Mouse (Mus musculus) cortical plate, adult 2 months (tissue): Measurements from ENCODE around the gene Scap.

Experiments
- CTCF ChIP-seq: fragments of 200-500 bp; IDR thresholded peaks from 2 replicates; pipeline ENCODE4 v1.5.1; 2011; ENCODE audit warnings: mild to moderate bottlenecking, control low read depth, low read length; ENCODE audit not compliant: insufficient read depth; ENCODE audit errors: extremely low read depth
- POLR2A ChIP-seq: fragments of 200-500 bp; IDR thresholded peaks from 2 replicates; pipeline ENCODE4 v1.6.1; 2011; ENCODE audit warnings: mild to moderate bottlenecking, low read length, control low read depth; ENCODE audit not compliant: insufficient read depth; ENCODE audit errors: extremely low read depth

DNA sequence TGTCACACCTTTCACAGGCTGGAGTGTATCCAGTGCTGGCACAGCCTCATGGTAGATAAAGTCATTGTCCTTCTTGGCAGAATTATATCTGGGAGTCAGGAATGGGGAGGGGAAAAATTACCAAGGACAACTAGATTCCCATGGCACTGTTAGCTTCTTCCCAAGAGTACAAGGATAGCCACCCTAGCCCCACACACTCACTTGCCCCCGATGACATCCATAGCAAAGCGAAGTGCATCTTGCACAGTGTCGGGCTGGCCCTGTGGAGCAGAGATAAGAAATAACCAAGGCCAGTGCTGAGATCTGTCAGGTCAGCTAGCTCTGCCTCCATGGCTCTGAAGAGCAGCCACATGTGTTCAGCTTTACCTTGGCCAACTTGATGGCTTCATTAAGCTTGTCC lies 57.8 kb downstream of the Scap start:
- no peak for TF ChIP-seq CTCF
- no peak for TF ChIP-seq POLR2A
